Mouse (Mus musculus): ENCODE measurements around the gene Inppl1. TPM values are rescaled to one million over a fixed set of nuclear protein-coding genes. Genes with fewer than 3 reads are reported as not detected.

Gene Inppl1
- polyA plus RNA-seq, 1 experiment from 2014 or later = 46.0 TPM

Small RNA genes lying within 50 kb of the gene (microRNA-seq; reads per million reads assigned to microRNA genes)
- gene Gm22655 (ENCODE audit: insufficient number of aligned reads) = not detected

Other genes with a start within 250 kb of the Inppl1 start
- gene Clpb, start 174.6 kb downstream of the Inppl1 start, polyA plus RNA-seq (2014; fragmentation: Nextera tagmentation; extraction: Ambion mirVana) = 43.5 and 47.5 TPM in 2 replicates
- gene Phox2a, start 19.9 kb downstream of the Inppl1 start, polyA plus RNA-seq (2014; fragmentation: Nextera tagmentation; extraction: Ambion mirVana) = 0.12 and 0.44 TPM in 2 replicates
- 0.94 and 1.1 TPM in 2 replicates for gene Folr2, start 19.0 kb upstream of the Inppl1 start, polyA plus RNA-seq (2014; fragmentation: Nextera tagmentation; extraction: Ambion mirVana)
- 102 and 103 TPM in 2 replicates for gene Anapc15, start 25.5 kb upstream of the Inppl1 start, polyA plus RNA-seq (2014; fragmentation: Nextera tagmentation; extraction: Ambion mirVana)
- gene Folr1, start 32.6 kb upstream of the Inppl1 start, polyA plus RNA-seq (2014; fragmentation: Nextera tagmentation; extraction: Ambion mirVana) = 10.5 and 11.4 TPM in 2 replicates
- gene Lamtor1, start 67.7 kb upstream of the Inppl1 start, polyA plus RNA-seq (2014; fragmentation: Nextera tagmentation; extraction: Ambion mirVana) = 126 and 145 TPM in 2 replicates
- 0.53 and 0.56 TPM in 2 replicates for gene Tomt, start 68.1 kb upstream of the Inppl1 start, polyA plus RNA-seq (2014; fragmentation: Nextera tagmentation; extraction: Ambion mirVana)
- gene Lrrc51, start 95.7 kb upstream of the Inppl1 start, polyA plus RNA-seq (2014; fragmentation: Nextera tagmentation; extraction: Ambion mirVana) = 8.3 and 8.6 TPM in 2 replicates
- gene Numa1, start 95.9 kb upstream of the Inppl1 start, polyA plus RNA-seq (2014; fragmentation: Nextera tagmentation; extraction: Ambion mirVana) = 112 and 114 TPM in 2 replicates
- 4.1 and 5.5 TPM in 2 replicates for gene Il18bp, start 180.5 kb upstream of the Inppl1 start, polyA plus RNA-seq (2014; fragmentation: Nextera tagmentation; extraction: Ambion mirVana)
- 30.2 and 31.9 TPM in 2 replicates for gene Rnf121, start 227.2 kb upstream of the Inppl1 start, polyA plus RNA-seq (2014; fragmentation: Nextera tagmentation; extraction: Ambion mirVana)
- gene Xndc1, start 227.3 kb upstream of the Inppl1 start, polyA plus RNA-seq (2014; fragmentation: Nextera tagmentation; extraction: Ambion mirVana) = 36.9 and 38.8 TPM in 2 replicates
- gene Xntrpc, start 227.5 kb upstream of the Inppl1 start, polyA plus RNA-seq (2014; fragmentation: Nextera tagmentation; extraction: Ambion mirVana) = 2.1 and 2.4 TPM in 2 replicates
- not detected in 2 replicates for gene Trpc2, start 244.9 kb upstream of the Inppl1 start, polyA plus RNA-seq (2014; fragmentation: Nextera tagmentation; extraction: Ambion mirVana)